In genomic region chr6:33104661-33105060, GRCm38 (mm10) we compare ENCODE assay signal across 29 mouse cellular contexts. TPM values are rescaled to one million over a fixed set of nuclear protein-coding genes. Genes with fewer than 3 reads are reported as not detected.
DNase-seq lines count a peak whose midpoint lies in the region; ATAC-seq and TF ChIP-seq lines count a peak whose summit lies in the region.
"Had no signal": no experiment of that assay in that cellular context is flagged by ENCODE, and none has a peak within 500 bp of the region (broad histone marks: within the 10 kb centered on the region; RNA-seq: fewer than 3 reads in every experiment).

No protein-coding gene starts in this region.

- peak; percentile 99 for ATAC-seq in frontal cortex, adult (ENCODE audit: low TSS enrichment)
- ATAC-seq: activated CD4-positive, CD25-positive, alpha-beta regulatory T cell, adult 4 months; inflammation-experienced regulatory T-cells, adult 6 months; liver, embryonic 12.5 days; midbrain, embryonic 13.5 days had no signal

- no peak overlapping the region for H3K4me3 ChIP-seq in layer of hippocampus, adult 2 months
- H3K4me3 ChIP-seq in lung, adult 2 months (replicated peaks; ENCODE audit: extremely low read depth, low read depth, low read length), result no peak overlapping the region
- H3K4me3 ChIP-seq: embryonic facial prominence, embryonic 13.5 days; erythroblast, embryonic 14.5 days; forebrain, embryonic 12.5 days; limb, embryonic 13.5 days; liver, embryonic 12.5 days; megakaryocyte, embryonic 14.5 days; midbrain, embryonic 13.5 days had no signal

- 74% methylated on average over 6 of the region's 6 CpGs for WGBS in lung, adult 2 months

- peak overlapping the region; percentile 19; the same call in 1 of the 2 replicates for H3K27ac ChIP-seq in layer of hippocampus, adult 2 months
- H3K27ac ChIP-seq: embryonic facial prominence, embryonic 13.5 days; forebrain, embryonic 12.5 days; hindbrain, embryonic 14.5 days; kidney, postnatal 0 days; limb, embryonic 13.5 days; liver, embryonic 12.5 days; midbrain, embryonic 13.5 days had no signal

- no peak for TF ChIP-seq POLR2A in lung, adult 2 months (IDR thresholded peaks at IDR 0.05; ENCODE audit: borderline replicate concordance, extremely low read depth, low read depth, low read length)

- DNase-seq in frontal cortex, postnatal 10 days (ENCODE audit: low spot score in 2 of 2), result no peak
- peak; percentile 31 to 67 for DNase-seq in layer of hippocampus, adult 2 months (ENCODE audit: low spot score in 2 of 2)
- DNase-seq in layer of hippocampus, postnatal 25 days (ENCODE audit: extremely low spot score in 1 of 2, low spot score in 1 of 2), result no peak
- DNase-seq in layer of hippocampus, adult 9-11 months, result peak; percentile 71
- peak; percentile 30 for DNase-seq in right cerebral cortex, postnatal 25 days
- DNase-seq in lung, postnatal 36 days, result no peak
- no peak for DNase-seq in lung, adult 2 months
- DNase-seq: adrenal gland, postnatal 14 days; cerebellum, adult 8-10 months; cerebellum, postnatal 36 days; embryo, embryonic 11 days; gastrocnemius, postnatal 36 days; heart, postnatal 4 days; kidney, adult 2 months; lung, adult 18-20 months; lung, postnatal 14 days; thymus, adult 2 months had no signal

- no peak for TF ChIP-seq CTCF in layer of hippocampus, adult 2 months (conservative IDR thresholded peaks at IDR 0.05)
- TF ChIP-seq CTCF in lung, adult 2 months (IDR thresholded peaks at IDR 0.05; ENCODE audit: insufficient read depth, low read length), result no peak

- H3K4me1 ChIP-seq in lung, adult 2 months (ENCODE audit: control insufficient read depth, insufficient read depth, low read length), result no peaks in the 10 kb centered on the region
- H3K4me1 ChIP-seq: embryonic facial prominence, embryonic 13.5 days; forebrain, embryonic 12.5 days; limb, embryonic 13.5 days; liver, embryonic 12.5 days; megakaryocyte, embryonic 14.5 days; midbrain, embryonic 13.5 days had no signal

RNA-seq across cellular contexts. Expression of gene Chchd3, which starts 44.6 kb away (rescaled TPM):
- 100 to 1,000 TPM in 1 of 2 experiments, 10 to 100 TPM in 1; 91.1 to 103 TPM for total RNA-seq in layer of hippocampus, adult 2 months (2021)
- 100 to 1,000 TPM in 1 of 2 experiments, 10 to 100 TPM in 1; 94.9 to 103 TPM for total RNA-seq in layer of hippocampus, postnatal 25 days (2021)
- polyA plus RNA-seq in lung, adult 2 months (2012; rRNA removed), result 30.3 and 34.0 TPM in 2 replicates

Comparison
In these comparisons a context has a peak if more than half of its experiments do, and no peak if none do; other contexts are left out.
1. DNase-seq: peak in layer of hippocampus, adult 2 months (2 of 2), layer of hippocampus, adult 9-11 months (single experiment) and right cerebral cortex, postnatal 25 days (single experiment); none in frontal cortex, postnatal 10 days (0 of 2), layer of hippocampus, postnatal 25 days (0 of 2), lung, postnatal 36 days (single experiment) and lung, adult 2 months (single experiment).